Mouse (Mus musculus) hindbrain, embryonic 11.5 days (tissue): Measurements from ENCODE around the gene Tbpl1. TPM values are rescaled to one million over a fixed set of nuclear protein-coding genes. Genes with fewer than 3 reads are reported as not detected.
A peak's percentile ranks its signal among the peaks of the same experiment; 100 is the strongest.

Experiments used
- ATAC-seq: fragments of 200-750 bp; cut with Nextera tagmentation; 2 replicates; pipeline ENCODE4 v1.8.0; 2017; ENCODE audit warnings: mild to moderate bottlenecking, moderate TSS enrichment, moderate library complexity; ENCODE audit not compliant: low FRiP score
- DNase-seq: peaks from one replicate; pipeline ENCODE4 v3.0.0-alpha.2; 2015; ENCODE audit warnings: low spot score
- H3K27ac ChIP-seq: fragments of 300-500 bp; sonication (generic); 2 replicates; pipeline ENCODE4 v1.5.1; 2014; ENCODE audit warnings: mild to moderate bottlenecking, low read depth, low read length
- H3K27me3 ChIP-seq: fragments of 300-500 bp; sonication (generic); 2 replicates; pipeline ENCODE4 v1.6.1; 2014; ENCODE audit warnings: mild to moderate bottlenecking, low read length, moderate library complexity, mixed read lengths; ENCODE audit not compliant: control insufficient read depth, insufficient read depth
- H3K36me3 ChIP-seq: fragments of 300-500 bp; sonication (generic); 2 replicates; pipeline ENCODE4 v1.6.1; 2014; ENCODE audit warnings: mild to moderate bottlenecking, low read length, moderate library complexity, mixed read lengths; ENCODE audit not compliant: control insufficient read depth, insufficient read depth
- H3K4me1 ChIP-seq: fragments of 300-500 bp; sonication (generic); replicated peaks from 2 replicates; pipeline ENCODE4 v1.6.1; 2014; ENCODE audit warnings: low read length, mixed read lengths; ENCODE audit not compliant: control insufficient read depth, insufficient read depth
- H3K4me2 ChIP-seq: fragments of 300-500 bp; sonication (generic); replicated peaks from 2 replicates; pipeline ENCODE4 v1.6.1; 2014; ENCODE audit warnings: mild to moderate bottlenecking, low read depth, low read length
- H3K4me3 ChIP-seq: fragments of 300-500 bp; sonication (generic); 2 replicates; pipeline ENCODE4 v1.5.1; 2014; ENCODE audit warnings: low read depth, low read length
- H3K9ac ChIP-seq: fragments of 300-500 bp; sonication (generic); 2 replicates; pipeline ENCODE4 v1.6.1; 2014; ENCODE audit warnings: low read depth, low read length
- H3K9me3 ChIP-seq: fragments of 300-500 bp; sonication (generic); 2 replicates; pipeline ENCODE4 v1.6.1; 2016; ENCODE audit warnings: low read length; ENCODE audit not compliant: control insufficient read depth
- WGBS: fragments of 180-500 bp; shearing (Covaris S2); extraction: QIAGEN DNeasy Blood & Tissue Kit; methylation state at CpG from one replicate; pipeline ENCODE4 v1.1.7; 2014; 5-methylcytosine and 5-hydroxymethylcytosine counted together
- polyA plus RNA-seq: library from polyadenylated mRNA; unstranded; fragments of >200 nt; fragmentation: Nextera tagmentation; extraction: Ambion mirVana; gene quantifications from 2 replicates; pipeline ENCODE4 v1.2.1, GENCODE M21; 2014

The Tbpl1 gene
- polyA plus RNA-seq, 1 experiment from 2014 or later, result 128 TPM

DNA sequence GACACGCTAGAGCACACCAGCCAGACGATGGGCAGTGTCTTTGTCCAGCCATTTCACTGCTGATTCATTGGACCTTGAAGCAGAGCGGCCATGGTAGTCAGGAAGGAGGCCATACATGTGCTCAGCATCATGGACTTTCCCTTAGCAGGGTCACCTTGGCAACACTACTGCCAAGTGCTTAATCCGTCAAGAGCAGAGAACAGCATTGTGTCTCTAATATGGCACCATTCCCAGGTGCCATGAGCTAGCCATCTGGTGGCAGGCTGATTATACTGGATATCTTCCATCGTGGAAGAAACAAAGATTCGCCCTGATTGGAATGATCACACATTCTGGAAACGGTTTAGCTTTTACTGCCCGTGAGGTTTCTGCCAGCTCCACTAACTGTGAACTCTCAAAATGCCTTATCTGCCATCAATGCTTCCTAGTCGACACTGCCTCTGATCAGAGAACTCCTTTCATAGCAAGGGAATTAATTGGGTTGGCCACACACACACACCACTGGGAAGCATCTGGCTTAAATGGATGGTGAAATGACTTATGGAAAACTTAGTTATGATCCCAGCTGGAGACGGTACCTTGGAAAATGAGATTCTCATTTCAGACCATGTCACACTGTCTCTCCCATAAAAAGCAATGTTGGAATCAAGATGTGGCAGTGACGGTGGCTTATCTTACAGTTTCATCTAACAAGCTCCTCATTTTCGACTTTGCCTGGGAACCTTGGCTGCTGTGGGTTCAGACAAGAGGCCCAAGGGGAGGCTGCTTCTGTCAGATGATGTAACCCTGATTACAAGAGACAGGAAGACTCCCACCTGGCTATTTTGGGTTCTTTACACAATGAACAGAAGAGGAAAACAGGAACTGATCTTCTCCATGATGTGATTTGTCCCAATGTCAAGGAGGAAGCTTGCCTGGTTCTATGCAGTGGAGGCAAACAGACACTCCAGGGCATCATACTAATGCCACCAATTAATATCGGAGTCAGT is 14.9 kb upstream of the Tbpl1 start:
- no peaks in the 10 kb centered on the region for H3K36me3 ChIP-seq
- H3K4me3 ChIP-seq, result no peak overlapping the region
- WGBS, result 78% methylated on average over 13 of the region's 13 CpGs
- no peaks in the 10 kb centered on the region for H3K9me3 ChIP-seq
- no peak overlapping the region for H3K27ac ChIP-seq
- H3K27me3 ChIP-seq, result no peaks in the 10 kb centered on the region
- ATAC-seq (peak; percentile 70; the same call in 1 of the 2 replicates), DNase-seq (no peak)
- no peak overlapping the region for H3K4me2 ChIP-seq
- H3K9ac ChIP-seq, result no peak overlapping the region
- no peaks in the 10 kb centered on the region for H3K4me1 ChIP-seq

- 76% methylated on average over 7 of the region's 7 CpGs for WGBS
Measured at GRCm38 (mm10) chr10:22745922-22746321, 14.2 kb upstream of the Tbpl1 start.

DNA sequence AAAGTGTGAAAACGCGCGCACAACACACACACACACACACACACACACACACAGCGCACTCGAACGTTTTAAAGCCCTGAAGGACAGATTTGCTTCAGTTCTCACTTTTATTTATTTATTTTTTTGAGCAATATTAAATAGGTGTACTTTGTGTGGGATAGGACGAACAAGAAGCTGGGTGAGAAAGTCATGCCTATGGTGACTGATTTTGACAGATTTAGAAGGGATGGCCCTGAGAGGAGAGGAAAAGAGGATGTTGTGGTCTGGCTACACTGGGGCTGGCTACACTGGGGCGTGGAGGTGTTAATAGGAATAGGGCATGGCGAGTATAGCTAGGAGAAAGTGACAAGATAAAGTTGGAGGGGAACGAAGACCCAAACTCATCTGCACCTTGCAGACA is 443 bp upstream of the Tbpl1 start:
- Histone ChIP-seq H3K27me3 (no peaks in the 10 kb centered on the region), H3K4me2 (peak overlapping the region; percentile 86), H3K9me3 (no peaks in the 10 kb centered on the region), H3K27ac (0 out of 2 replicates have a peak overlapping the region, but pooled peaks have one; percentile 92), H3K9ac (peak overlapping the region; percentile 98; the same call in 1 of the 2 replicates), H3K36me3 (no peaks in the 10 kb centered on the region), H3K4me1 (0 out of 2 replicates have a peak, but pooled peaks cover 6% of the 10 kb centered on the region), H3K4me3 (peak overlapping the region; percentile 86)
- ATAC-seq (no peak), DNase-seq (no peak)
- 63% methylated on average over 10 of the region's 10 CpGs for WGBS

More at GRCm38 (mm10) chr10:22745922-22746321, 14.2 kb upstream of the Tbpl1 start:
- Histone ChIP-seq H3K27me3 (no peaks in the 10 kb centered on the region), H3K36me3 (no peaks in the 10 kb centered on the region), H3K9ac (no peak overlapping the region), H3K27ac (no peak overlapping the region), H3K9me3 (no peaks in the 10 kb centered on the region), H3K4me2 (no peak overlapping the region), H3K4me3 (no peak overlapping the region), H3K4me1 (no peaks in the 10 kb centered on the region)
- no peak for ATAC-seq
- no peak for DNase-seq

DNA sequence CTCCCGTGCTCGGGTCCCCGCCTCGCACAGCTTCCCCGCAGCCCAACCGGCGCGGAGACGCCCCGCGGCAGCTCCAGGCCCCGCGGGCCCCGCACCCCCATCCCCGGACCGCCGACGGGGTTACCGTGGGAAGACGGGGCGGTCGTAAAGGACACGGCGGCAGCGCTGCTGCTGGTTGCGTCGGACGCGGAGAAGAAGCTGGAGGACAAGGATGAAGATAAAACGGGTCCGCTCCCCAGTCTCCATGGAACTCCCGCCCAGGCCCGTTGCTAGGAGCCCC is 806 bp downstream of the Tbpl1 start:
- H3K9ac ChIP-seq, result peak overlapping the region; percentile 98
- H3K4me3 ChIP-seq, result peak overlapping the region; percentile 86
- peak overlapping the region; percentile 84; the same call in 1 of the 2 replicates for H3K4me2 ChIP-seq
- H3K27me3 ChIP-seq, result no peaks in the 10 kb centered on the region
- WGBS, result under 1% methylated on average over 23 of the region's 33 CpGs
- no peak for DNase-seq
- ATAC-seq, result no peak
- no peaks in the 10 kb centered on the region for H3K36me3 ChIP-seq
- H3K4me1 ChIP-seq, result 0 out of 2 replicates have a peak, but pooled peaks cover 6% of the 10 kb centered on the region
- H3K9me3 ChIP-seq, result no peaks in the 10 kb centered on the region
- H3K27ac ChIP-seq, result peak overlapping the region; percentile 89

DNA sequence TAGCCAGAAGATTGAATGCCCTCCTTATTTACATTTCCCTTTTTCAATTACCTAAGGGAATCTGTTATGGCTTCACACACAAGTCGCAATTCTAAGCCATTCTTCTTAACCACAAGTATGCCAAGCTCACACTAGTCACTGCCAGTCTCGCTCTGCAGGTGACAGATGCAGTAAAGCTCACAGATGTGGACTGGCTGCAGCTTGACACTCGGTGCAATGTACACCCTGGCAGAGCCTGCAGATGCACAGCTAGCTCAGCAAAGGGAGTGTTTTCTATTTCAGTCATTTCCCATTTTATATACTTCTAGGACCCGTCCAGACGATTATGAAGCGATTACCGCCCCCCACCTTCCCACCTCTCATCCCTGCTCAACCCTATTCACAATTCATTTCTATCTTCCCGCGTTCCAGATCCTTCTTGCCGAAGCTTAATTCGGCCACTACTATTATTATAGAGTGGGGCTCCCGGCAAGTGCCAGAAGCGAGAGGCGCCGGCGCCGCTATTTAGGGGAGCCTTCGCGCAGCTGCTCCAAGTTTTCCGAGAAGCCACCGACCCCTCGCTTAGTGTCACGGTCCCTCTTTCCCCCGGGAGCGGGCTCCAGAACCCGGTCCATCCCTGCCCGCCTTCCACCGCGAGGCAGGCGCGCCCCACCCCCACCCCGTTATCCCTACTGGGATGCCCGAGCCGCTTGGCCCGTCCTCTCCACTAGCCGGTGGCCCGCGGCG is 1.3 kb downstream of the Tbpl1 start:
- H3K27me3 ChIP-seq, result no peaks in the 10 kb centered on the region
- peak overlapping the region; percentile 98 for H3K9ac ChIP-seq
- no peak for DNase-seq
- 0 out of 2 replicates have a peak, but pooled peaks cover 6% of the 10 kb centered on the region for H3K4me1 ChIP-seq
- H3K27ac ChIP-seq, result peak overlapping the region; percentile 89
- H3K9me3 ChIP-seq, result no peaks in the 10 kb centered on the region
- peak overlapping the region; percentile 86 for H3K4me3 ChIP-seq
- no peaks in the 10 kb centered on the region for H3K36me3 ChIP-seq
- H3K4me2 ChIP-seq, result peak overlapping the region; percentile 84
- WGBS, result 2% methylated on average over 37 of the region's 39 CpGs
- ATAC-seq, result peak; percentile 81

GRCm38 (mm10) chr10:22728257-22728656 is 3.5 kb downstream of the Tbpl1 start:
- ATAC-seq (no peak), DNase-seq (no peak)
- Histone ChIP-seq H3K4me1 (0 out of 2 replicates have a peak, but pooled peaks cover 6% of the 10 kb centered on the region), H3K9me3 (no peaks in the 10 kb centered on the region), H3K27ac (no peak overlapping the region), H3K36me3 (no peaks in the 10 kb centered on the region), H3K4me3 (no peak overlapping the region), H3K4me2 (no peak overlapping the region), H3K27me3 (no peaks in the 10 kb centered on the region), H3K9ac (no peak overlapping the region)
- 92% methylated on average over 1 of the region's 1 CpGs for WGBS

GRCm38 (mm10) chr10:22726295-22726694 is 5.4 kb downstream of the Tbpl1 start:
- 0 out of 2 replicates have a peak, but pooled peaks cover 6% of the 10 kb centered on the region for H3K4me1 ChIP-seq
- no peak overlapping the region for H3K27ac ChIP-seq
- WGBS, result 74% methylated on average over 7 of the region's 7 CpGs
- no peak overlapping the region for H3K4me2 ChIP-seq
- DNase-seq, result no peak
- H3K27me3 ChIP-seq, result no peaks in the 10 kb centered on the region
- no peak for ATAC-seq
- no peaks in the 10 kb centered on the region for H3K36me3 ChIP-seq
- H3K9ac ChIP-seq, result no peak overlapping the region
- H3K9me3 ChIP-seq, result no peaks in the 10 kb centered on the region
- no peak overlapping the region for H3K4me3 ChIP-seq

GRCm38 (mm10) chr10:22725166-22725565 is 6.6 kb downstream of the Tbpl1 start:
- ATAC-seq (no peak), DNase-seq (no peak)
- 72% methylated on average over 4 of the region's 4 CpGs for WGBS

More at GRCm38 (mm10) chr10:22725166-22725565, 6.6 kb downstream of the Tbpl1 start:
- 0 out of 2 replicates have a peak, but pooled peaks cover 6% of the 10 kb centered on the region for H3K4me1 ChIP-seq
- no peaks in the 10 kb centered on the region for H3K36me3 ChIP-seq
- H3K27me3 ChIP-seq, result no peaks in the 10 kb centered on the region
- no peak overlapping the region for H3K27ac ChIP-seq
- H3K9ac ChIP-seq, result no peak overlapping the region
- no peak overlapping the region for H3K4me2 ChIP-seq
- no peaks in the 10 kb centered on the region for H3K9me3 ChIP-seq
- H3K4me3 ChIP-seq, result no peak overlapping the region
